Mouse (Mus musculus) hindbrain, embryonic 16.5 days (tissue): ENCODE data around the gene Asprv1. TPM values are rescaled to one million over a fixed set of nuclear protein-coding genes. Genes with fewer than 3 reads are reported as not detected.

ENCODE experiments used
- ATAC-seq: fragments of 200-750 bp; cut with Nextera tagmentation; 2 replicates; pipeline ENCODE4 v1.8.0; 2017; ENCODE audit warnings: moderate TSS enrichment, moderate library complexity
- H3K27ac ChIP-seq: fragments of 300-500 bp; sonication (generic); 2 replicates; pipeline ENCODE4 v1.5.1; 2014; ENCODE audit warnings: low read depth, mild to moderate bottlenecking, control low read depth, low read length, moderate library complexity
- H3K27me3 ChIP-seq: fragments of 300-500 bp; sonication (generic); replicated peaks from 2 replicates; pipeline ENCODE4 v1.6.1; 2014; ENCODE audit warnings: low read length; ENCODE audit not compliant: control insufficient read depth, insufficient read depth
- H3K36me3 ChIP-seq: fragments of 300-500 bp; sonication (generic); 2 replicates; pipeline ENCODE4 v1.6.1; 2014; ENCODE audit warnings: mild to moderate bottlenecking, low read length, moderate library complexity, mixed read lengths; ENCODE audit not compliant: control insufficient read depth, insufficient read depth
- H3K4me1 ChIP-seq: fragments of 300-500 bp; sonication (generic); 2 replicates; pipeline ENCODE4 v1.6.1; 2014; ENCODE audit warnings: low read depth, low read length; ENCODE audit not compliant: control insufficient read depth, insufficient read depth
- H3K4me2 ChIP-seq: fragments of 300-500 bp; sonication (generic); 2 replicates; pipeline ENCODE4 v1.6.1; 2014; ENCODE audit warnings: mild to moderate bottlenecking, low read length, control low read depth, moderate library complexity
- H3K4me3 ChIP-seq: fragments of 300-500 bp; sonication (generic); 2 replicates; pipeline ENCODE4 v1.5.1; 2014; ENCODE audit warnings: mild to moderate bottlenecking, low read length, control low read depth, moderate library complexity
- H3K9ac ChIP-seq: fragments of 300-500 bp; sonication (generic); 2 replicates; pipeline ENCODE4 v1.6.1; 2014; ENCODE audit warnings: low read depth, mild to moderate bottlenecking, control low read depth, low read length, moderate library complexity
- H3K9me3 ChIP-seq: fragments of 300-500 bp; sonication (generic); 2 replicates; pipeline ENCODE4 v1.6.1; 2014; ENCODE audit warnings: mild to moderate bottlenecking, low read length, moderate library complexity; ENCODE audit not compliant: control insufficient read depth
- WGBS: fragments of 180-500 bp; shearing (Covaris S2); extraction: QIAGEN DNeasy Blood & Tissue Kit; methylation state at CpG from one replicate; pipeline ENCODE4 v1.1.7; 2014; 5-methylcytosine and 5-hydroxymethylcytosine counted together
- polyA plus RNA-seq: library from polyadenylated mRNA; unstranded; fragments of >200 nt; fragmentation: Nextera tagmentation; extraction: Ambion mirVana; gene quantifications from 2 replicates; pipeline ENCODE4 v1.2.1, GENCODE M21; 2015

Asprv1 gene
- polyA plus RNA-seq, 1 experiment from 2014 or later, result 0.70 TPM

GRCm38 (mm10) chr6:86669240-86669727 is 41.3 kb downstream of the Asprv1 start:
- no peaks in the 10 kb centered on the region for H3K9me3 ChIP-seq
- H3K4me2 ChIP-seq, result peak overlapping the region; percentile 93
- peak overlapping the region; percentile 70 for H3K9ac ChIP-seq
- H3K4me3 ChIP-seq, result peak overlapping the region; percentile 97
- no peaks in the 10 kb centered on the region; the same call in none of the 2 replicates for H3K36me3 ChIP-seq
- WGBS, result 0% methylated on average over 23 of the region's 37 CpGs
- peaks cover 24% of the 10 kb centered on the region for H3K4me1 ChIP-seq
- H3K27ac ChIP-seq, result peak overlapping the region; percentile 71
- H3K27me3 ChIP-seq, result no peaks in the 10 kb centered on the region
- peak; percentile 100 for ATAC-seq

DNA sequence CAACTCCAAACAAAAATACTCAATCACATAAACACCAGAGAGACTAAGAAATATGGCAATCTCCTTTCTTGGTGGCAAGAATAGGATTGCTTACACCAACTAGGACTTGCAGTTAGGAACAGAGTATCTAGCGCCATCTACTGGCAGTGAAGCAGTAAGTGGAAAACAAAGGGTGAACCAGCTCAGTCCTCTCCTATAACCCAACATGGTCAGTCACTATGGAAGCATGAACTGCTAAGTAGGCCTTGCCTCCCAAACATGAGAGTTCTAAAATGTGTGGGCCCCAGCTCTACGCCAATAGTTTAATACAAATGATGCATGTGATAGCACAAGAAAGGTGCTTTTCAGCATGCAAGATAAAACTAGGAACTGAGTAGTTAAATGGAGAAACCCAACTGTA is 42.9 kb downstream of the Asprv1 start:
- Histone ChIP-seq H3K9me3 (no peaks in the 10 kb centered on the region), H3K4me2 (no peak overlapping the region), H3K36me3 (peaks cover 13% of the 10 kb centered on the region), H3K4me1 (peaks cover 24% of the 10 kb centered on the region), H3K27me3 (no peaks in the 10 kb centered on the region), H3K27ac (no peak overlapping the region), H3K4me3 (no peak overlapping the region), H3K9ac (no peak overlapping the region)
- 15% methylated on average over 2 of the region's 2 CpGs for WGBS
- ATAC-seq, result no peak

DNA sequence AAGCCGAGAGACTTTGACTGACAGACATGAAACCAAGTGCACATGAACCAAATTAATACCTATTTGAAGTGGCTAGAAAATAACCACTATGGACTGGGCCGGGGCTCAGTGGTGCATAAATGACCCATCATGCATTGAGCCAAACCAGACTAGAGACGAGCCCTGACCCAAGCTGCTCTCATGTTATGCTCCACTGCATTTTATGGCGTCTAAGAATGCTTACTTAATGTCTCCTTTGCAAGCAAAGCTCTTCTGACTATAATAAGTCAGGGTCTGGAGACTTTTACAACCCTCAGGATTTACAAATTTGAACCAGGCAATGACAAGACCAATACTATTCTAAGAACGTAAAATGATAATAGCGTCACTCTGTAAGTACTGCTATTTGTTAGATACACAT is 50.4 kb downstream of the Asprv1 start:
- H3K36me3 ChIP-seq, result peaks cover 48% of the 10 kb centered on the region
- H3K9ac ChIP-seq, result no peak overlapping the region
- no peaks in the 10 kb centered on the region for H3K9me3 ChIP-seq
- no peaks in the 10 kb centered on the region for H3K27me3 ChIP-seq
- 80% methylated on average over 6 of the region's 6 CpGs for WGBS
- H3K27ac ChIP-seq, result no peak overlapping the region
- no peak overlapping the region for H3K4me2 ChIP-seq
- 0 out of 2 replicates have a peak, but pooled peaks cover 1% of the 10 kb centered on the region for H3K4me1 ChIP-seq
- H3K4me3 ChIP-seq, result no peak overlapping the region
- no peak for ATAC-seq

Other genes starting within 250 kb of the Asprv1 start
- 88.4 and 92.7 TPM in 2 replicates for gene Pcyox1, start 231.0 kb upstream of the Asprv1 start, polyA plus RNA-seq
- gene Tia1, start 223.9 kb upstream of the Asprv1 start, polyA plus RNA-seq, result 232 and 270 TPM in 2 replicates
- gene Gm44790, start 201.5 kb upstream of the Asprv1 start, polyA plus RNA-seq, result not detected in 2 replicates
- 21.4 and 22.9 TPM in 2 replicates for gene C87436, start 189.8 kb upstream of the Asprv1 start, polyA plus RNA-seq
- gene Pcbp1, start 101.8 kb upstream of the Asprv1 start, polyA plus RNA-seq, result 123 and 163 TPM in 2 replicates
- 16.1 and 19.1 TPM in 2 replicates for gene Mxd1, start 41.0 kb downstream of the Asprv1 start, polyA plus RNA-seq
- gene Snrnp27, start 56.4 kb downstream of the Asprv1 start, polyA plus RNA-seq, result 81.3 and 81.5 TPM in 2 replicates
- gene Gmcl1, start 105.2 kb downstream of the Asprv1 start, polyA plus RNA-seq, result 30.0 and 30.3 TPM in 2 replicates
- 6.3 and 7.4 TPM in 2 replicates for gene Anxa4, start 165.4 kb downstream of the Asprv1 start, polyA plus RNA-seq
- gene Aak1, start 221.4 kb downstream of the Asprv1 start, polyA plus RNA-seq, result 39.1 and 40.2 TPM in 2 replicates